Mouse (Mus musculus) mesoderm, embryonic 11.5 days (tissue): ENCODE results near the gene Bbip1.

Source experiments
- DNase-seq: peaks from one replicate; pipeline ENCODE4 v3.0.0-alpha.2; 2012; ENCODE audit warnings: low read depth, low spot score

Gene Bbip1

GRCm38 (mm10) chr19:53891569-53891968, 52.9 kb downstream of the Bbip1 start:
- no peak for DNase-seq

GRCm38 (mm10) chr19:53890781-53891251, 53.6 kb downstream of the Bbip1 start:
- DNase-seq, result no peak

- DNase-seq, result no peak
Measured at GRCm38 (mm10) chr19:53890274-53890673, 54.2 kb downstream of the Bbip1 start.

GRCm38 (mm10) chr19:53889555-53889954, 54.9 kb downstream of the Bbip1 start:
- DNase-seq, result no peak

- no peak for DNase-seq
Measured at GRCm38 (mm10) chr19:53888331-53888730, 56.1 kb downstream of the Bbip1 start.

GRCm38 (mm10) chr19:53887822-53888221, 56.6 kb downstream of the Bbip1 start:
- no peak for DNase-seq

GRCm38 (mm10) chr19:53886576-53887370, 57.7 kb downstream of the Bbip1 start:
- DNase-seq, result no peak

- DNase-seq, result no peak
Measured at GRCm38 (mm10) chr19:53885450-53885849, 59.0 kb downstream of the Bbip1 start.

- peak; percentile 36 for DNase-seq
Measured at GRCm38 (mm10) chr19:53881786-53882185, 62.6 kb downstream of the Bbip1 start.

GRCm38 (mm10) chr19:53880460-53880859, 64.0 kb downstream of the Bbip1 start:
- no peak for DNase-seq
